Comparison of ENCODE assay signal across 25 mouse cellular contexts in the genomic region with DNA sequence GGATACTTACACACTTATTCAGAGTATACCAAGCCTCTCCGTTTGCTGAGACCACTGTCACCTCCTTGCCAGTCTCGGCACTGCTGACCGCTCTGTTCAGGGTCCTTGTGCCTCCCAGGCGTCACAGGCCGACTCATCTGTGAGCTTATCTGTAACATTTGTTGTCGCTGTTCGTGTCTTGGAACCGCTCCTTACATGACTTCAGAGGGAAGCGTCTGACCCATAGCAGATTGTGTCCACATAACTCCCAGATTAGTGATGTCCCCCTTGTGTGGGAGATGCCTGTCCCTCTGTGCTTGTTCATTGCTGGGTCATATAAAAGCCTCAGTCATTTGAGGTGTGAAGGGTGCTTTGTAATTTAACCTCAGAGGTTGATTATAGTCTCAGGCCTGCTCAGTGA.
"Had no signal": no experiment of that assay in that cellular context is flagged by ENCODE, and none has a peak within 500 bp of the region (broad histone marks: within the 10 kb centered on the region; RNA-seq: fewer than 3 reads in every experiment).

No protein-coding gene starts in this region.

- DNase-seq: kidney, adult 8-10 months; kidney, postnatal 36 days; layer of hippocampus, postnatal 36 days; left cerebral cortex, postnatal 4 days; liver, postnatal 0 days; lung, embryonic 14.5 days; right cerebral cortex, adult 18-20 months; right cerebral cortex, postnatal 14 days; right cerebral cortex, postnatal 4 days; thymus, adult 18-20 months; thymus, postnatal 36 days had no signal

- H3K4me3 ChIP-seq: limb, embryonic 12.5 days; limb, embryonic 15.5 days; megakaryocyte, embryonic 14.5 days; midbrain, embryonic 12.5 days; midbrain, embryonic 15.5 days; neural tube, embryonic 12.5 days; neural tube, embryonic 15.5 days had no signal

- H3K27me3 ChIP-seq: limb, embryonic 12.5 days; limb, embryonic 15.5 days; megakaryocyte, embryonic 14.5 days; midbrain, embryonic 12.5 days; midbrain, embryonic 15.5 days; neural tube, embryonic 12.5 days; neural tube, embryonic 15.5 days had no signal

- H3K27ac ChIP-seq: limb, embryonic 12.5 days; limb, embryonic 15.5 days; liver, embryonic 14.5 days; macrophage; midbrain, embryonic 12.5 days; midbrain, embryonic 15.5 days; neural tube, embryonic 12.5 days; neural tube, embryonic 15.5 days; stomach, postnatal 0 days had no signal

- H3K9ac ChIP-seq: limb, embryonic 12.5 days; limb, embryonic 15.5 days; liver, embryonic 14.5 days; liver, postnatal 0 days; lung, embryonic 14.5 days; midbrain, embryonic 12.5 days; midbrain, embryonic 15.5 days; neural tube, embryonic 12.5 days; neural tube, embryonic 15.5 days had no signal

- H3K4me2 ChIP-seq: limb, embryonic 12.5 days; limb, embryonic 15.5 days; liver, embryonic 11.5 days; lung, embryonic 14.5 days; midbrain, embryonic 12.5 days; midbrain, embryonic 15.5 days; neural tube, embryonic 12.5 days; neural tube, embryonic 15.5 days had no signal

- H3K9me3 ChIP-seq: limb, embryonic 12.5 days; limb, embryonic 15.5 days; megakaryocyte, embryonic 14.5 days; midbrain, embryonic 12.5 days; midbrain, embryonic 15.5 days; neural tube, embryonic 12.5 days; neural tube, embryonic 15.5 days had no signal

- ATAC-seq: inflammation-experienced regulatory T-cells, adult 6 months; intestine, embryonic 16.5 days; liver, postnatal 0 days; lung, postnatal 0 days; midbrain, embryonic 15.5 days had no signal

- H3K4me1 ChIP-seq: limb, embryonic 12.5 days; midbrain, embryonic 12.5 days; midbrain, embryonic 15.5 days; neural tube, embryonic 12.5 days; neural tube, embryonic 15.5 days had no signal
